Mouse (Mus musculus): Measurements from ENCODE around the gene Glod4. TPM values are rescaled to one million over a fixed set of nuclear protein-coding genes. Genes with fewer than 3 reads are reported as not detected.

The Glod4 gene
- polyA plus RNA-seq, 1 experiment from 2014 or later, result 123 TPM

DNA sequence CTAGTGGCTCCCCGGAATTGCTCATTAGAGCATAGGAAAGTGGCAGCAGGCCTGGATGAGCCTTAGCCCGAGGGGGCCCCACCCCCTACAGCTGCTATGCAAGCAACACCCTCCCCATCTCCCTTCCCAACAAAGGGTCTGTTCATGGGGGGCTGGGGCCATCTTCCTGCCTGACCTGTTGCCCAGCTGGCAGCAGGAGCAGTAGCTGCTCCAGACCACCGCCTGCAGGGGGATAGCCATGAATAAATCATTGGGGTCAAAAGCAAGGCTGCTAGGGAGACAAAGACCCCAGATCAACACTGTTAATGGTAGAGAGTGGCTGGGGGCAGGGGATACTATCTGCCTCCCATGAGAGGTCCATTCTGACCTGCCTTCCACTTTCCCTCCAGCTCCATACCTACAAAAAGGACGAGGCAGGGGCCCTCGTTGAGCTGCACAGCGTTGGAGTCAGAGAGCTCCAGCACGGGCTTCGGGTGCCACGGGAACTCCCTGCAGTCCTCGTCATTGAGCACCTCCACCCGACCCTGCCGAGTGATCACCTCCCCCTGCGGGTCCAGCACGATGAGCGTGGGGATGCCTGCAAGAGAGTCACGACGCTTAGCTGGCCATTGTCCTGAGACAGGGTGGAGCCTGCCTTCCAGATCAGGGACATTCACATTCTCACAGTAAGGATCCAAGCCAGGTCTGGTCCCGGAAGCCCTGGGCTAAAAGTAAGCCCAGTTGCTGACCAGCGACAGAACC, 19.3 kb upstream of the Glod4 start:
- ATAC-seq, result no peak
- no peak overlapping the region for H3K27ac ChIP-seq (ENCODE audit: low read length)
- H3K9ac ChIP-seq (ENCODE audit: low read depth, low read length), result peak overlapping the region; percentile 1; the same call in 1 of the 2 replicates
- no peaks in the 10 kb centered on the region for H3K27me3 ChIP-seq (ENCODE audit: control insufficient read depth, insufficient read depth, low read depth, low read length)
- H3K4me3 ChIP-seq (ENCODE audit: low read depth, low read length), result no peak overlapping the region
- no peaks in the 10 kb centered on the region for H3K9me3 ChIP-seq (replicated peaks; ENCODE audit: control insufficient read depth, low read length, poor library complexity, severe bottlenecking)
- WGBS, result 10% methylated on average over 19 of the region's 19 CpGs
- peaks cover 24% of the 10 kb centered on the region for H3K4me1 ChIP-seq (ENCODE audit: control insufficient read depth, insufficient read depth, low read length)
- H3K4me2 ChIP-seq (ENCODE audit: low read length), result peak overlapping the region; percentile 2; the same call in 1 of the 2 replicates
- H3K36me3 ChIP-seq (ENCODE audit: control insufficient read depth, insufficient read depth, low read length), result no peaks in the 10 kb centered on the region

DNA sequence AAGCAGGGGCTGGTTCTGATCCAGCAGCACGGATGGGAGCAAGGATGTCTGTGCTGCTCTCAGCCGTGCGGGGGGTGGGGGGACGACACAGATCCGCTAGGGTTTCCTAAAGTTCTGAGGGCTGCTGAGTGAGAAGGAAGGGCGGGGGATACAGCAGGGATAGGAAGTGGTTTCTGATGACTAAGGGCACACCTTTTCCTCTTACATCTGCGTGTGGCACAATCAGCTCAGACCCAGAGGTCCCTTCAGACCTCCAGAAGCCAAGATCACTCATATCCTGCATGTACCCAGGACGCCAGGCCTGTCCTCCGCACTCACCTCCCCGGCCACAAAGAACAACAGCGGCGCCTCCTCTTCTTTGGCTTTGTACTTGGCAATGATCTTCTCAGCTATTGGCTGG, 17.7 kb upstream of the Glod4 start:
- H3K9me3 ChIP-seq (replicated peaks; ENCODE audit: control insufficient read depth, low read length, poor library complexity, severe bottlenecking), result no peaks in the 10 kb centered on the region
- no peaks in the 10 kb centered on the region for H3K36me3 ChIP-seq (ENCODE audit: control insufficient read depth, insufficient read depth, low read length)
- no peak for ATAC-seq
- no peaks in the 10 kb centered on the region for H3K27me3 ChIP-seq (ENCODE audit: control insufficient read depth, insufficient read depth, low read depth, low read length)
- H3K9ac ChIP-seq (ENCODE audit: low read depth, low read length), result 0 out of 2 replicates have a peak overlapping the region, but pooled peaks have one; percentile 12
- peaks cover 19% of the 10 kb centered on the region for H3K4me1 ChIP-seq (ENCODE audit: control insufficient read depth, insufficient read depth, low read length)
- 57% methylated on average over 12 of the region's 12 CpGs for WGBS
- H3K4me2 ChIP-seq (ENCODE audit: low read length), result 0 out of 2 replicates have a peak overlapping the region, but pooled peaks have one; percentile 15
- H3K4me3 ChIP-seq (ENCODE audit: low read depth, low read length), result no peak overlapping the region
- no peak overlapping the region for H3K27ac ChIP-seq (ENCODE audit: low read length)

DNA sequence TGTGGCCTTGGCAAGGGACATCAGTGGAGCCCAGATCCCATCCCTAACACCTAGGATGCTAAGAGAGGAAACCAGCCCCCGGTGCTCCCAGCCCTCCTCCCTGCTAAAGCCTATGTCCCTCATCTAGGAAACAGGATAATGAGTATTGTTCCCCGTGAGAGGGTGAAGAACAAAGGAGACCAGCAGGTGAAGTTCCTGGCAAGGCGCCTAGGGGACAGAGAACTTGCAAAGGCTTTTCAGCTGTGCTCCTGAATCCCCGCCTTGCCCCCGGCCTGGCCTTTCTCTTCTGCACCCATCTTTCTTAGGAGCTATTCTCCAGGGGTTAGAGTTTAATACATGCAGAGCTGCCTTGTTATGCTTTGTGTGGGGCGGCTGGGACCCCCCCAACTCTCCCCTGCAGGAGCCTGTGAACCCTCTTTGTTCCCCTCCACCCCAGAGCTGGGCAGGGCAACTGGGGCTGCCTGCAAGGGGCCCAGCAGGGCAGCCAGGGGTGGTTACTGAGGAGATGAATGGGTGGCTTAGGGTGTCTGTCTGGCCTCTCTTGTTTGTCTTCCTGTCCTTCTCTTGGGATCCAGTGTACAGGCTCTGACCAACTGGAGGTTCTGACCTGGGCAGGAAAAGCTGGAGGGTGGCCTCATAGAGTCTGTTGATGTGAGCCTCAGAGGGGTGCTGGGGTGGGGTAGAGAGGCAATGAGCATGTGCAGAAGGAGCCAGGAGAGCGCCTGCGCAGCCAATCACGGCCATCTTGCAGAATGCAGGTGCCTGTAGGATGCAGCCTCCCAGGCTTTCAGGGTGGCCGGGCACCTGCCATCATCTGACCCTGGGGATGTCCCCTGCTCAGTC, 16.9 kb upstream of the Glod4 start:
- H3K4me3 ChIP-seq (ENCODE audit: low read depth, low read length), result no peak overlapping the region
- H3K36me3 ChIP-seq (ENCODE audit: control insufficient read depth, insufficient read depth, low read length), result no peaks in the 10 kb centered on the region
- 0 out of 2 replicates have a peak overlapping the region, but pooled peaks have one; percentile 15 for H3K4me2 ChIP-seq (ENCODE audit: low read length)
- 0 out of 2 replicates have a peak overlapping the region, but pooled peaks have one; percentile 23 for H3K9ac ChIP-seq (ENCODE audit: low read depth, low read length)
- WGBS, result 31% methylated on average over 10 of the region's 10 CpGs
- H3K27me3 ChIP-seq (ENCODE audit: control insufficient read depth, insufficient read depth, low read depth, low read length), result no peaks in the 10 kb centered on the region
- no peak overlapping the region for H3K27ac ChIP-seq (ENCODE audit: low read length)
- H3K4me1 ChIP-seq (ENCODE audit: control insufficient read depth, insufficient read depth, low read length), result peaks cover 19% of the 10 kb centered on the region
- H3K9me3 ChIP-seq (replicated peaks; ENCODE audit: control insufficient read depth, low read length, poor library complexity, severe bottlenecking), result no peaks in the 10 kb centered on the region
- peak; percentile 29; the same call in 1 of the 2 replicates for ATAC-seq

DNA sequence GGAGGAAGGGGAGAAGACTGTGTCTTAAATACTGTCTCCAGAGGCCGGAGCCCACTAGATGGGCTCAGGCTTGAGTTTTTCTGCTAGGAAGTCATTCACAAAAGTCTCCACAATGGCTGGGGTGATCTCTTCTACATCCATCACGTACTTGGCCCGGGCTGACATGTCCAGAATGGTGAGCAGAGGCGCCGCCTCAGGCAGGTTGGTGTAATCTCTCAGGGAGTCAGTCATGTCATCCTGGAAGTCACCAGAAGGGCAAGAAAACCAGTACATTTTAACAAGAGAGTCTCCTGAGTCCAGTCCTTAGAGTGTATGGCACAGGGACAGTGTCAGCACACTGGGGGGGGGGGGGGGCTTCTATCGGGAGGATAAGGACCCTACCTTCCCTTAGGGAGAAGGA, 15.0 kb upstream of the Glod4 start:
- H3K36me3 ChIP-seq (ENCODE audit: control insufficient read depth, insufficient read depth, low read length), result no peaks in the 10 kb centered on the region
- no peak overlapping the region for H3K27ac ChIP-seq (ENCODE audit: low read length)
- no peak for ATAC-seq
- H3K27me3 ChIP-seq (ENCODE audit: control insufficient read depth, insufficient read depth, low read depth, low read length), result no peaks in the 10 kb centered on the region
- no peak overlapping the region for H3K9ac ChIP-seq (ENCODE audit: low read depth, low read length)
- 77% methylated on average over 6 of the region's 6 CpGs for WGBS
- H3K4me1 ChIP-seq (ENCODE audit: control insufficient read depth, insufficient read depth, low read length), result peaks cover 19% of the 10 kb centered on the region
- H3K4me3 ChIP-seq (ENCODE audit: low read depth, low read length), result no peak overlapping the region
- H3K9me3 ChIP-seq (replicated peaks; ENCODE audit: control insufficient read depth, low read length, poor library complexity, severe bottlenecking), result no peaks in the 10 kb centered on the region
- no peak overlapping the region for H3K4me2 ChIP-seq (ENCODE audit: low read length)

DNA sequence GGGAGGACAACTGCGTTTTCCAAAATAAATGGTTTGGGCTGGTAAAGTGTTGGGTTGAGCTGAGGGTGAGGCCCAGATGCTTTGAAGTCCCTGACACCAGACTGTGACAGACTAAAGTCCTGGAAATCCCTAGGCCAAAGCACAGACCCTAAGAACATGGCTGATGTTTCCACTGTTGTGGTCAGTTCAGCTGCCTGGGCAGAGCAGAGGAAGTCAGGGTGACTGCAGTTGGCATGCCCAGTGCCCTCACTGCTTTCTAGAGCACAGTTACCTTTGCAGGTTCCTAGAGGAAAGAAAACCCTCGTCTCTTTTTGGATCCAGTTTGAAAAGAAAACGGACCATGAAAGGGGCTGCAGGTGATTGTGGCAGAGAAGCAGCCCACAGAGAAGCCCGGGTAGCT, 13.9 kb upstream of the Glod4 start:
- no peak overlapping the region for H3K27ac ChIP-seq (ENCODE audit: low read length)
- peaks cover 11% of the 10 kb centered on the region for H3K4me1 ChIP-seq (ENCODE audit: control insufficient read depth, insufficient read depth, low read length)
- H3K36me3 ChIP-seq (ENCODE audit: control insufficient read depth, insufficient read depth, low read length), result no peaks in the 10 kb centered on the region
- H3K4me2 ChIP-seq (ENCODE audit: low read length), result no peak overlapping the region
- no peak for ATAC-seq
- no peaks in the 10 kb centered on the region for H3K9me3 ChIP-seq (replicated peaks; ENCODE audit: control insufficient read depth, low read length, poor library complexity, severe bottlenecking)
- H3K27me3 ChIP-seq (ENCODE audit: control insufficient read depth, insufficient read depth, low read depth, low read length), result no peaks in the 10 kb centered on the region
- 85% methylated on average over 4 of the region's 4 CpGs for WGBS
- no peak overlapping the region for H3K9ac ChIP-seq (ENCODE audit: low read depth, low read length)
- H3K4me3 ChIP-seq (ENCODE audit: low read depth, low read length), result no peak overlapping the region

DNA sequence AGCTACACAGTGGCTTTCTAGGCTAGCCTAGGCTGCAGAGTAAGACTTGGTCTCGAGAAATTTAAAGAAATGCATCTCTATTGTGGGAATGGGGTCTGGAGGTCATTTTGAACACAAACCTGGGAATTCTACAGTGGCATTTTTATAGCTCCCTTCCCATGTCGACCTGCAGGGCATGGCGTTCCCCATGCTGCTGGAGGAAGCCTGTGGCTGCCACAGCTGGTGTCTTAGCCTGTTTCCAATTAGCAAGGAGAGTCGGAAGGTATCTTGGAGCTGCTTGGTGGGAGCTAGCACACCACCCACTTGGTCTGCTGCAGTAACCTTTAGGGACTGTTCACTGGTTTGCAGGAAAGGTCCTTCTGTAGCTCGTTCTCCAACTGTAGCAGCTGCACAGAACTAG, 12.6 kb upstream of the Glod4 start:
- Histone ChIP-seq H3K36me3 (ENCODE audit: control insufficient read depth, insufficient read depth, low read length) (no peaks in the 10 kb centered on the region), H3K4me3 (ENCODE audit: low read depth, low read length) (no peak overlapping the region), H3K27me3 (ENCODE audit: control insufficient read depth, insufficient read depth, low read depth, low read length) (no peaks in the 10 kb centered on the region), H3K9me3 (replicated peaks; ENCODE audit: control insufficient read depth, low read length, poor library complexity, severe bottlenecking) (no peaks in the 10 kb centered on the region), H3K27ac (ENCODE audit: low read length) (no peak overlapping the region), H3K4me2 (ENCODE audit: low read length) (no peak overlapping the region), H3K9ac (ENCODE audit: low read depth, low read length) (no peak overlapping the region), H3K4me1 (ENCODE audit: control insufficient read depth, insufficient read depth, low read length) (peaks cover 11% of the 10 kb centered on the region)
- no peak for ATAC-seq
- WGBS, result 50% methylated on average over 5 of the region's 5 CpGs

DNA sequence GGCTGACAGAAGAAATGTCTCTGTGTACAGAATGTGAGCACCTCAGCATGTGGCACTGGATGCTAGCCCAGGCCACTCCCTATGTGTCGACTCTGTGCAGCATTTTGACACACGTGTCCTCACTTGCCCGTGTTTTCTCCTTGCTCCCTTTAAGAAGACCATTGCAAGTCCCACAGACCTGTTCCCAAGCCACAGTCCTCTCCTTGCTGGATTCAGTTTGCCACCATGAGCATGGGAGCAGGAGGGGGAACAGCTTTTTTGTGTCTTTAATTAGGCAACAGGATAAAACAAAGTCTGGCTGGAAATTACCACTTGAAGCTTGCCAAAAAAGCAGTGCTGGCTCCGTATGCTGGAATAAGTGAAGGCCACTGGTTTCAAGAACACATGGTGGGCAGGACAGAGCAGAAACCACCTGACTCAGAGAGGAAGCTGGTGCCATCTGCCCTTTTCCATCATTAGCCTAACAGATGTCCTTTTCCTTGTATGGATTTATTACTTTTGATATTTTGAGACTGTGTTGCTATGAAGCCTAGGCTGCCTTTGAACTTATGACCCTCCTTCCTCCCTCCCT, 12.0 kb upstream of the Glod4 start:
- Histone ChIP-seq H3K27ac (ENCODE audit: low read length) (no peak overlapping the region), H3K9me3 (replicated peaks; ENCODE audit: control insufficient read depth, low read length, poor library complexity, severe bottlenecking) (no peaks in the 10 kb centered on the region), H3K9ac (ENCODE audit: low read depth, low read length) (no peak overlapping the region), H3K36me3 (ENCODE audit: control insufficient read depth, insufficient read depth, low read length) (no peaks in the 10 kb centered on the region), H3K27me3 (ENCODE audit: control insufficient read depth, insufficient read depth, low read depth, low read length) (no peaks in the 10 kb centered on the region), H3K4me2 (ENCODE audit: low read length) (no peak overlapping the region), H3K4me3 (ENCODE audit: low read depth, low read length) (no peak overlapping the region), H3K4me1 (ENCODE audit: control insufficient read depth, insufficient read depth, low read length) (peaks cover 4% of the 10 kb centered on the region)
- WGBS, result 77% methylated on average over 4 of the region's 4 CpGs
- no peak for ATAC-seq

DNA sequence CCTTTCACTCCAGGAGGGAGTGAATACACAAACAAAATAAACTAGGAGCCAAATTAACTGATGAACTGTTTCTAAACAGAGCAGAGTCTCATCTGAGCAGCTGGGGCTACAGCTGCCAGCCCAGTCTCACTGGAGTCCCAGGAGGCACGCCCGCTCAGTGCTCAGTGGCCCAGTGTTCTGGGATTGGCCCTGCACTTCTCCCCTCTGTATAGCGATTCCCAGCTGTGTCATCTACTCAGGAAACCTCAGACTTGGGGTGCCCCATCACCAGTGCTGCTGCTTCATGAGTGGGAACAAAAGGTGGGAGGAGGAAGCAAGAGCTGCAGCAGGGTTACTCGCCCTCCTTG, 10.4 kb upstream of the Glod4 start:
- no peak overlapping the region for H3K27ac ChIP-seq (ENCODE audit: low read length)
- no peaks in the 10 kb centered on the region for H3K4me1 ChIP-seq (ENCODE audit: control insufficient read depth, insufficient read depth, low read length)
- WGBS, result 79% methylated on average over 4 of the region's 4 CpGs

More for the DNA sequence above, 10.4 kb upstream of the Glod4 start:
- Histone ChIP-seq H3K9ac (ENCODE audit: low read depth, low read length) (no peak overlapping the region), H3K27me3 (ENCODE audit: control insufficient read depth, insufficient read depth, low read depth, low read length) (no peaks in the 10 kb centered on the region), H3K4me3 (ENCODE audit: low read depth, low read length) (no peak overlapping the region), H3K9me3 (replicated peaks; ENCODE audit: control insufficient read depth, low read length, poor library complexity, severe bottlenecking) (no peaks in the 10 kb centered on the region), H3K36me3 (ENCODE audit: control insufficient read depth, insufficient read depth, low read length) (0 out of 2 replicates have a peak, but pooled peaks cover 3% of the 10 kb centered on the region), H3K4me2 (ENCODE audit: low read length) (no peak overlapping the region)
- 0 out of 2 replicates have a peak, but pooled peaks have one; percentile 23 for ATAC-seq
